Mouse (Mus musculus) bone marrow, adult 2 months (tissue): ENCODE results near the gene Slc25a12. TPM values are rescaled to one million over a fixed set of nuclear protein-coding genes. Genes with fewer than 3 reads are reported as not detected.

ENCODE experiments used
- H3K27ac ChIP-seq: fragments of 200-500 bp; 2 replicates; pipeline ENCODE4 v1.5.1; 2012; ENCODE audit warnings: low read depth, mild to moderate bottlenecking, control low read depth, inconsistent platforms, low read length; ENCODE audit not compliant: control insufficient read depth, poor library complexity, insufficient read depth
- H3K4me1 ChIP-seq: fragments of 200-500 bp; 2 replicates; pipeline ENCODE4 v1.6.1; 2011; ENCODE audit warnings: low read length; ENCODE audit not compliant: control insufficient read depth, insufficient read depth
- H3K4me3 ChIP-seq: fragments of 200-500 bp; replicated peaks from 2 replicates; pipeline ENCODE3; 2011; ENCODE audit warnings: mild to moderate bottlenecking, low read depth, low read length, control low read depth; ENCODE audit not compliant: control insufficient read depth
- CTCF ChIP-seq: fragments of 200-500 bp; IDR thresholded peaks from 2 replicates; pipeline ENCODE4 v1.5.1; 2011; ENCODE audit warnings: low read length, control low read depth; ENCODE audit not compliant: control insufficient read depth, insufficient read depth
- POLR2A ChIP-seq: fragments of 200-500 bp; IDR thresholded peaks from 2 replicates; pipeline ENCODE4 v1.6.1; 2011; ENCODE audit warnings: low read depth, mild to moderate bottlenecking, control low read depth, low read length, borderline replicate concordance; ENCODE audit not compliant: control insufficient read depth
- WGBS: fragments of 180-500 bp; shearing (Covaris S2); methylation state at CpG from one replicate; pipeline ENCODE4 v1.1.7; 2018; 5-methylcytosine and 5-hydroxymethylcytosine counted together
- polyA plus RNA-seq: library from polyadenylated mRNA; stranded (reverse); fragments of >200 nt; gene quantifications from 2 replicates; pipeline ENCODE4 v1.2.4, GENCODE M21; 2011; ENCODE audit warnings: low replicate concordance; ENCODE audit not compliant: missing spikeins, insufficient read depth, insufficient read length

Gene Slc25a12
- polyA plus RNA-seq, 1 experiment, result 22.2 TPM

- WGBS, result 90% methylated on average over 3 of the region's 3 CpGs
- H3K4me1 ChIP-seq, result no peaks in the 10 kb centered on the region
- TF ChIP-seq CTCF, result no peak
- no peak for TF ChIP-seq POLR2A
- H3K4me3 ChIP-seq, result no peak overlapping the region
- no peak overlapping the region for H3K27ac ChIP-seq
These were observed 122.1 kb downstream of the Slc25a12 start for GRCm38 (mm10) chr2:71245416-71245815.

GRCm38 (mm10) chr2:71244807-71245206 lies 122.7 kb downstream of the Slc25a12 start:
- Histone ChIP-seq H3K4me1 (no peaks in the 10 kb centered on the region), H3K27ac (no peak overlapping the region), H3K4me3 (no peak overlapping the region)
- 94% methylated on average over 7 of the region's 7 CpGs for WGBS
- no peak for TF ChIP-seq CTCF
- TF ChIP-seq POLR2A, result no peak

- Histone ChIP-seq H3K4me3 (no peak overlapping the region), H3K27ac (no peak overlapping the region), H3K4me1 (no peaks in the 10 kb centered on the region)
- no peak for TF ChIP-seq POLR2A
- TF ChIP-seq CTCF, result no peak
- 55% methylated on average over 9 of the region's 9 CpGs for WGBS
These were observed 124.4 kb downstream of the Slc25a12 start for GRCm38 (mm10) chr2:71243058-71243672.

DNA sequence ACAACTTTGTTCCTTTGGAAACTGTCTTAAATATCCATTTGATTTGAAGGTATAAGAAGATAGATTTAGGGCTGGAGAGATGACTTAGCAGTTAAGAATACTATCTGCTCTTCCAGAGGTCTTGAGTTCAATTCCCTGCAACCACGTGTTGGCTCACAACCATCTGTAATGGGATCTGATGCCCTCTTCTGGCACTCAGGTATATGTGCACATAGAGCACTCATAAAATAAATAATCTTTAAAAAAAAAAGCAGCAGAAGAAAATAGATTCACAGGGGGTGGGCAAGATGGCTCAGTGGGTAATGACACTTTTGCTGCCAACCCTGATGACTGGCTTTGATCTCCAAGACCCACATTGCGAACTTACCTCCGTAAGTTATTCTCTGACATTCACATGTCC lies 125.4 kb downstream of the Slc25a12 start:
- WGBS, result 86% methylated on average over 3 of the region's 3 CpGs
- TF ChIP-seq CTCF (no peak), POLR2A (no peak)
- H3K27ac ChIP-seq, result no peak overlapping the region
- H3K4me3 ChIP-seq, result no peak overlapping the region
- H3K4me1 ChIP-seq, result no peaks in the 10 kb centered on the region

- H3K4me3 ChIP-seq, result no peak overlapping the region
- 85% methylated on average over 2 of the region's 2 CpGs for WGBS
- TF ChIP-seq POLR2A, result no peak
- no peak for TF ChIP-seq CTCF
- no peaks in the 10 kb centered on the region for H3K4me1 ChIP-seq
- no peak overlapping the region for H3K27ac ChIP-seq
These were observed 126.0 kb downstream of the Slc25a12 start for GRCm38 (mm10) chr2:71241505-71241904.

DNA sequence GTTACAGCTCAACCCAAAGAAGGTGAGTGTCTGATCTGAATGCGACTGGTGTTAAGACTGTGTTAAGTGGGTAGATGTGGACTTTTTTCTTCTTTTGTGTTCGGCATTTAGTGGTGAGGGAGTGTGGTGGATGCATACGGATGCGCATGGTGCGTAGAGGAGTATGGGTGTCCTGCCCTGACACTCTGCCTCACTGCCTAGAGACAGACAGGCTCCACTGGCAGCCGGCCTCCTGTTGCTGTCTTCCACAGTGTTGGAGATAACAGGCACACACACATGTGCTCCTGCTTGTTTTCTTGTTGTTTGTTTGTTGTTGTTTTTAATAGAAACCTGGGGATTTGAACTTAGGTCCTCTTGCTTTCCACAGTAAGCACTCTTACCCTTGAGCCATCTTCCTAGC lies 131.5 kb downstream of the Slc25a12 start:
- WGBS, result 90% methylated on average over 6 of the region's 6 CpGs
- H3K27ac ChIP-seq, result no peak overlapping the region
- no peak overlapping the region for H3K4me3 ChIP-seq
- TF ChIP-seq POLR2A, result no peak
- TF ChIP-seq CTCF, result no peak
- no peaks in the 10 kb centered on the region; the same call in 1 of the 2 replicates for H3K4me1 ChIP-seq

GRCm38 (mm10) chr2:71235420-71235819 lies 132.1 kb downstream of the Slc25a12 start:
- 74% methylated on average over 4 of the region's 4 CpGs for WGBS
- no peaks in the 10 kb centered on the region; the same call in 1 of the 2 replicates for H3K4me1 ChIP-seq
- no peak overlapping the region for H3K27ac ChIP-seq
- TF ChIP-seq POLR2A (no peak), CTCF (no peak)
- no peak overlapping the region for H3K4me3 ChIP-seq

DNA sequence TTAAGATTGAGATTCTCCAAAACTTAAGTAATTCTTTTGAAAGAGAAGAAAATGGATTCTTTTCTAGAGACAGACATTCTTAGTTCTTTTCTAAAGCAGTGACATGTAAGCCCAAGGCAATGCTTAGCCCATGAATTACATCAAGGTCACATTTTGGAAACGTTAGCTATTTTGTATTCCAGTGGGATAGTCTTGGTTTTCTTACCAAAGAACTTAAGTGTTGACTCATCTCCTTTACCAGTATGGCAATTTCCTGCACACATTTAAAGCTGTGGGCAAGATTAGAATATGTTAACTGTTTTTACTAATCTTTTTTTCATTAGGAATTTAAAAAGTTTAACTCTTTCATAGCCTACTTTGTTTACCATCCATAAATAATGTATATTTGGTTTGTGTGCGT lies 134.6 kb downstream of the Slc25a12 start:
- Histone ChIP-seq H3K4me3 (no peak overlapping the region), H3K4me1 (no peaks in the 10 kb centered on the region; the same call in 1 of the 2 replicates), H3K27ac (no peak overlapping the region)
- TF ChIP-seq CTCF, result no peak
- TF ChIP-seq POLR2A, result no peak
- WGBS, result 60% methylated on average over 2 of the region's 2 CpGs

DNA sequence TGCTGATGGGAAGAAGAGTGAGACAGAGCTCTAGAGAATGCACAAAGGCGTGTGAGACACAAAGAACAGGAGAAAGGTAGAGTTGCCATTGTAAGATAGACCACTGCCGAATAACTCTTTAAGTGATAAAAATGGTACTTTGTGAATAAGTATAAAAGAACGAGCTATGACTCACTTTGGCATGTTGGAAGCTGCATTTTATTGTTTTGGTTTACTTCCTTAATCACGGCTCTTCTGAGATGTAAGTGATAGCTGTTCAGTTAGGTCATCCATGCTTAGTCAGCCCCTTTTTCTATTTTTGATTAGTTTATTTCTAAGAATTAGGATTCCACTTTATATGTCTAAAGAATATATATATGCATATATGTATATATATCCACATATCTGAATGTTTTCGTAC lies 135.6 kb downstream of the Slc25a12 start:
- Histone ChIP-seq H3K27ac (no peak overlapping the region), H3K4me3 (no peak overlapping the region)
- 68% methylated on average over 5 of the region's 5 CpGs for WGBS

More for the DNA sequence above, 135.6 kb downstream of the Slc25a12 start:
- no peaks in the 10 kb centered on the region; the same call in 1 of the 2 replicates for H3K4me1 ChIP-seq
- TF ChIP-seq CTCF (no peak), POLR2A (no peak)
